Mouse (Mus musculus) testis, postnatal 14 days (tissue): ENCODE data around the gene Atf7ip2.
A peak's percentile ranks its signal among the peaks of the same experiment; 100 is the strongest.
"Not testable (repeated sequence)": the region's sequence is repeated elsewhere in the genome, so short reads cannot be mapped to it uniquely, and the experiment has no call there.

Experiments
- DNase-seq: peaks from one replicate; pipeline ENCODE4 v3.0.0; 2021; ENCODE audit warnings: low spot score

Atf7ip2 gene

DNA sequence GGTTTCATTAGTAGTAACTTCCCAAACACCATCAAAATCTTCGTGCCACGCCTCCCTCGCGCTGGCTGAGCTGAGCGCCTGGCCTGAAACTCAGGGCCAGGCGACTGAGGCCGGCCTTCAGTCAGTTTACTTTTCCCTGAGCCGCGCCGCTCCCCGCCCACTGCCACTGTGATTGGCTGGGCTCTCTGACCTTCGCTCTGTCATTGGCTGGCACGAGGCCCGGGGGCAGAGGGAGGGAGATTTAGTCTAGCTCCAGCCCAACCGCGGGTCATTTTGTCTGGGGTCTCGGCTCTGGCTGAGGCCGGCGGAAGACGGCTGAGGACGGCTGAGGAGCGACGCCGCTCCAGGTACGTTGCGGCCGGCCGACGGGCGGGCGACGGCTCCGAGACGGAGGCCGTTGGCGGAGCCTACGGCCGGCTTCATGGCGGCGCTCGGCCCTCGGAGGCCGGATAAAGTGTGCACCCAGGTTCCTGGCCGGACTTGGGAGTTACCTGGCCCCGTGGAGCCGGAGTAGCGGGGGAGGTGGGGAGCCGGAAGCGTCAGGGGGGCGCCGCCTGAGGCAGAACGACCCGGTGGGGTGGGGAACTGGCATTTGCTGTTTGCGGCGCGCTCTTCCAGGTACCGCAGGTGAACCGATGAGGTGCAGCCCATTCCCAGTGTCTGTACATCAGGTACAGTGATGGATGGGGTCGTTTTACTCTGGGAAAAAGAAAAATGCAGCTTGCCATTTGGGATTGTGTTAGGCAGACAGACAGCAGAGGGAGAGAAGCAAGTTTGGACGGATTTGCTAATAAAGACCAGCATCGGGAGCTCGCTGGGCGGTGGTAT, at the start of gene Atf7ip2:
Gene Atf7ip2 (plus strand): TSS at position 34 of the 828 bp plus-strand sequence.
- DNase-seq = peak; percentile 96

DNA sequence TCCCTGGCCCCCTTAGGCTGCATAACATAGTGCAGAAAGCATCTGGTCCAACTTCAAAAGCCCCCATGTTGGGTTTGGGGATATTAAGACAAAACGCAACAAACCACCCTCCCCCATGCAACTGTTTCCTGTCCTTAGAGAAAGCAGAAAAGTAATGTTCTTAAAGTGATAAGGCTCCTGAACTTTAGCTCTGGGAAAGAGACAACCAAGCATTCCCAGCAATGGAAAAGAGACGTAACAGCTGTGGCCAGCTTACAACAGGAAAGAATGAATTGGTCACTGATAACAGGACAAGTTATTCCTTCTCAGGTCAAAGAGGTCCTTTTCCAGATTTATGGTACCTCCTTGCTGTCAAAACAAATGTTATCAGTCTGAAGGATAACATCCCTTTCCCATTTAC, 49.3 kb upstream of the Atf7ip2 start:
- no peak for DNase-seq

DNA sequence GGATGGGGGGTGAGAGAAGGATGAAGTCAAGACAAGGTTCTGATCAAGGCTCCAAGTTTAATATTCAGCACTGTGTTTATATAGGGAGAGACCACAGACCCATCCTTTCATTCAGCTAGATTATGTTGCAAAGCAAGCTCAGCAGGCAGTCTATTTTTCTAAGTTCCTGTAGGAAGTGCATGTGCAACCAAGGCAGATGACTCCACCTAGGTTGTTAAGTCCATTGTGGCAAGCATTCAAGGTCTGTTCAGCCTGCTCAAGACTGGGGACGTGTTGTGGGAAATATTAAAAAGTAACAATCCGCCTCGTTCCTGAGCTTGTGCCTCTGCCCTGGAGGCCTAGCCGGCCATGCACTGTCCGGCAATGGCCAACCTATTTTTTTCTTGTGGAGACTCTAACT, 45.1 kb upstream of the Atf7ip2 start:
- no peak for DNase-seq

DNA sequence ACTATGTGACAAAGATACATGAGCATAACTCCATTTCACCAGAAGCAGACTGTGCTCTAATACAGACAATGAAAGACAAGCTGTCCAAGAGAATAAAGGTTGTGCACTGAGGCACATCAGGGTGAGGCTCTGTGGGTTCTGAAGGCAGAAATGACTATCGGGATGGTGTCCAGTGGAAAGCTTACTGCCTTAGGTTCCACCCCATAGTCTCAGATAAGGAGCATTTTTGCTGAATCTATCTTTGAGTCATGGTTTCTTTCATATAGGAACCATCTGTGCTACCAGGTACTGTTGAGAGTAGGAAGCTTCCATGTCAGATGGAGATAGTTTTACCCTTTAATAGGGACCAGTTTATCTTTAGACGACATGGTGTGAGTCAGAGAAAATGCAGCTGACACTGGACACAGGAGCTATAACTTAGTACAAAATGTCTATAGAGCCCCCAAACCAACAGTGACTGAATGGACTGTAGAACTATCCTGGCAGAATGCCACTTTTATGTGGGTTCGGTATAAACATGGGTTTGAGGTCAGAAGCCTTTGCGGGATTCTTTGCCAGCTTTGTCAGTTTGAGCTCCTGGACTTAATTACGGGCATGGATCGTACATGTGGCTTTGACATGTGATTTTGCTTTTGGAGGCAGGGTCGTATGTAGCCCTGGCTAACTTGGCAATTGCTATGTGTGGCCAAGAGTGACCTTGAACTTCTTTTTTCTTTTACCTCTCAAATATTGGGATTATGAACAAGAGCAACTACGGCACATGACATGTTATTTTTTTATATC, 23.2 kb upstream of the Atf7ip2 start:
- no peak for DNase-seq

DNA sequence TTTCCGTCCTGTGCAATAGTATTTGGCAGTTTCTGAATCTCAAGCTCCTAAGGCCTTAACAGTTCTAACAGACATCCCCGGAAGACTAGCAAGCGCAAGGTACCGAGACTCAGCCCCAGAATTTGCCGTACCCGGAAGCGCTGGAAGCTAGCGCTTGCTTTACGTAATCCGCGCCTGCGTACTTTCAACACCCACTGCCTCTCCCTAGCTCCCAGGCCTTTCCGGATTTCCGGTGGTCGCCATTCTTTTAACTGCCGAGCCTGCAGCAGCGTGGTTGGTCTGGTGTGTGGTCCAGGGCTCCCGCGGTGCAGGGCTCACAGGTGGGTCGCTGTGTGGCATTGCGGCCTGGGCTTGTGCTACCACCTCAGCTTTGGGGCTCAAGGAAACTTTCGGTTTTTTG, 22.5 kb upstream of the Atf7ip2 start, which contains the start of gene Rpl39l:
Gene Rpl39l (plus strand): TSS at position 222 of the 400 bp plus-strand sequence.
- peak; percentile 84 for DNase-seq

DNA sequence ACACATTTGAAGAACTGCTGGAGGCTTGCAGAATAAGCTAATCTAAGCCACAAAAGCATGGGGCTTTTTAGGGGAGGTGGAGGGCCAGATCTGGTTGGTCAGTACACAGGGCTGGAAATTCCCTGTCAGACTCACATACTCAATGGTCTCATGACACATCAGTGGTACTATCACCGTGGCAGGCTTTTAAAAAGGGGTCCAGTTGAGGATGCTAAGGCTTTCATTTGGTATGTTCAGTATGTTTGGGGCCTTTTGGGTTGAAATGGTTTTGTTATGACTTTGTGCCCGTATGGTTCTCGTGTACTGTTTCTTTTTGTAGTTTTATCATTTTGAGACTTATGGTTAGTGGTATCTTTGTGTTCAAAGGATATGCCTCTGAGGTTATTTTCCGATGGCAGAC, 21.2 kb upstream of the Atf7ip2 start:
- DNase-seq = no peak

DNA sequence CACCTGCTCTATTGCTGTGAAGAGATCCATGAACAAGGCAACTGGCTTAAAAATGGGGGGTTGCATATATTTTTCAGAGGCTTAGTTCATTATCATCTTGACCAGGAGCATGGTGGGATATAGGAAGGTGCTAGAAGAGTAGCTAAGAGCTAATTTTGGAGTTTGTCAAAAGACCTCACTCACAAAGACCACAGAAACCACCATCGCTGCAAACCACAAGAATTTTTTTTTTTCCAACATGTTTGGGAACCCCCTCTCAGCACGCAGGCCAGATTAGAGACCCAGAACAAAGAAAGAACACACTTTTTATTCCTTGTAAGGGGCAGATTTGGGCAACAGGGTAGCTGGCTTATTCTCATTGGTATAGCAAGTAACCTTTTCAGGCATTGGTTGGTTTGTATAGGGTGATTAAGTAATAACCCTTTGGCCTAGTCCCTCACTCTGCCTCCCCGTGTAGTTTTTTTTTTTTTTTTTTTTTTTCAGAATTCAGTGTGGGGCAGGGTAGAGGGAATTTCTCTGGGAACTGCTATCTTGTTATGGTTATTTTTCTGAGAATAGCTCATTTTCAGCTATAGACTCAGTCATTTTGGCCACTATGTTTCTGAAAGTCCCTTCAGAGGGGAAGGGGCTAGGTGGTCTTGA, 20.2 kb upstream of the Atf7ip2 start:
- DNase-seq = no peak

DNA sequence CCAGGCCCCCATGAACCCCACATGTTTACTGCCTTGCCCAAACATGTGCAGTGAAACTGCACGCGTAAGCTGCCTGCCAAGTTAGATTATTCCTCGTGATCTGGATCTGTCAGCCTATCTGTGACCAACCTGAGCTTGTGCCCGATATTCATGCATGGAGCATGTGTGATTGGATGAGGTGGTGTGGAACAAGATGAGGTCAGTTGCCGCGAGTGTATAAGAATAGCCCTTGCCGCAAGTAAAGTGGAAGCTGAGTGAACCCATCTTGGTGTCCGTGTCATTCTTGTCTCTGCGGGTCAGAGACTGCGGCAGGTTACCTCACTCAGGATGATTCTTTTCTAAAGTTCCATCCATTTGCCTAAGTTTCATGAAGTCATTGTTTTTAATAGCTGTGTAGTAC, 5.1 kb upstream of the Atf7ip2 start:
- DNase-seq = not testable (repeated sequence)

DNA sequence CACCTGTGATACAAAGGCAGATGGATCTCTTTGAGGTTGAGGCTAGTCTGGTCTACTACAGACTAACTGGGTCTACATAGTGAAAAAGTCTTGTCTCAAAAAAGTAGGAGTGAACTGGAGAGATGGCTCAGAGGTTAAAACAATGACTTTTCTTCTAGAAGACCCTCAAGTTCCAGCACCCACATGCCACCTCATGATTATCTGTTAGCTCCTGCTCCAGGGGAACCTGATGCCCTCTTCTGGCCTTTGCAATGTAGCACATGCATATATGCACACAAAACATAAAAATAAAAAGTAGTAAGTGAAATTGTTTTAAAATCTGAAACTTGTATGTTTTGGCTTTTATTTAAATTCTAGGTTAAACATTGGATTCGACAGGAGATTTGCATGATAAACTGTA, 16.3 kb downstream of the Atf7ip2 start:
- no peak for DNase-seq

DNA sequence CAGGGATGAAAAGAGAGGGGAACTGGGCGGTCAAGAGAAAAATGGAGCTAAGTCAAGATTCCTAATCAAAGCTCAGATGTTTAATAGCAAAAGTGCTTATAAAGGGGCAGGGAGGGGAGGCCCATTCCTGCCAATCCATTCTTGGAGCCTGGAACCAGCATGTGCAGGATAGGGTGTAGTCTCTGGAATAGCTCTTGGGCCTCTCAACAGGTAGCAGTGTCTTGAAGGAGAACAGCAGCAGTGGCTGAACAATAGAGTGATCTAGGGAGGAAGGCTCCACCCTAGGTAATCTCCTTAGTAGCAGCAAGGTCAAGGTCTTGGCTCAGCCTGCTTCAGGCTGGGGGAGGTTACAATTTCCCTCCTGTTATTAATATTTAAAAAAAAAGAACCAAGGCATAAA, 23.9 kb downstream of the Atf7ip2 start:
- DNase-seq = not testable (repeated sequence)

DNA sequence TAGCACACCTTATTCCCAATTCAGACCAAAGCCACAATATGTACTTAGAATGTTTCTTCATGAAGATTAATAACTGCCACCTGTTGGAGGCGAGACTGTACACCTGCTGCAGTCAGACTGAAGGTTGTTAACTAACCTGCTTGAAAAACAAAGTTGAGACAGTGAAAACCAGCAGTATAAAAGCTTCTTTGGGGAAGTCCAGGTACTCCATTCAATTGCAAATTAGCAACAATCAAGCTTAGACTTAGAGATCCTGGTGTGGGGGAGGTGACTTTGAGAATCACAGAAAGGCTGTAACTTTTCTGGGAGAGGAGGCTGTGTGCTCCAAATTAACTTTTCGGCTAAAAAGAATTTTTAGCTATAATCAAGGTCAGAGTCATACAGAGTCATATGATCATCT, 24.5 kb downstream of the Atf7ip2 start:
- not testable (repeated sequence) for DNase-seq

DNA sequence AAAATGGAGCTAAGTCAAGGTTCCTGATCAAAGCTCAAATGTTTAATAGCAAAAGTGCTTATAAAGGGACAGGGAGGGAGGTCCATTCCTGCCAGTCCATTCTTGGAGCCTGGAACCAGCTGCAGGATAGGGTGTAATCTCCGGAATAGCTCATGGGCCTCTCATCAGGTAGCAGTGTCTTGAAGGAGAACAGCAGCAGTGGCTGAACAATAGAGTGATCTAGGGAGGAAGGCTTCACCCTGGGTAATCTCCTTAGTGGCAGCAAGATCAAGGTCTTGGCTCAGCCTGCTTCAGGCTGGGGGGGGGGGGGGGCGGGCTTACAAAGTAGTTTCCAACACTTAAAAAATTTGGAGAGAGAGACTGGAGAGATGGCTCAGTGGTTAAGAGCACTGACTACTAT, 34.8 kb downstream of the Atf7ip2 start:
- no peak for DNase-seq

DNA sequence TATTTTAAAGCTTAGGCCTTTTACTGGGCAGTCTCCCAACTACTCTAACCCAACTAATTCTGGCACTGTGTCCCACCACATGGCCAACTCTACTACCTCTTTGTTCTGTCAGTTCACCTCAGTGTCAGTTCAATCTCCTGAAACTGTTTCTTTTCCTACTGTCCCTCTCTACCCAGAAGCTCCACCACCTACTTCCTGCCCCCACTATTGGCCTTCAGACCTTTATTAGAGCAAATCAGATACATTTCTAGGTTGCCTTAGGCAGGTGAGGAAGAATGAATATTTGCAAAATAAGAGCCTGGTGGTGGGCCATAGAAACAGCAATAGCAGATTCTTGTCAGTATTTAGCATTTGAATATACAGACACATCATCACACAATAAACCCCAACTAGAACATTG, 44.1 kb downstream of the Atf7ip2 start:
- DNase-seq = no peak

DNA sequence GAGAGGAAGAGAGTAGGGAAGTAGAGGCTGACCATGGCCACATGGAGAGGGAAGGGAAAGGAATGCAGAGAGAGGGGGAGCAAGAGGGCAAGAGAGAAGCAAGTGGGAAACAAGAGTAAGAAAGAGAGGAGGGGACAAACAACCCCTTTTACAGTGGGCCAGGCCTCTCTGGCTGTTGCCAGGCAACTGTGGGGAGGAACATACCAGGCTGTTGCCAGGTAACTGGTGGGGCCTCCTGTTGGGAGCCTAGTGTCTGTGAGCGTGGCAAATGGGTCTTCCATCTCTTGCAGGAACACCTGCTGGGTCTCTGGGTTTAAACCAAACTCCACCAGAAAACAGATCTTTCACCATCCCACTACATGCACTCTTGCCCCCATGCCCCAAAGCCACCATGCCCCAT, 61.5 kb downstream of the Atf7ip2 start:
- no peak for DNase-seq

DNA sequence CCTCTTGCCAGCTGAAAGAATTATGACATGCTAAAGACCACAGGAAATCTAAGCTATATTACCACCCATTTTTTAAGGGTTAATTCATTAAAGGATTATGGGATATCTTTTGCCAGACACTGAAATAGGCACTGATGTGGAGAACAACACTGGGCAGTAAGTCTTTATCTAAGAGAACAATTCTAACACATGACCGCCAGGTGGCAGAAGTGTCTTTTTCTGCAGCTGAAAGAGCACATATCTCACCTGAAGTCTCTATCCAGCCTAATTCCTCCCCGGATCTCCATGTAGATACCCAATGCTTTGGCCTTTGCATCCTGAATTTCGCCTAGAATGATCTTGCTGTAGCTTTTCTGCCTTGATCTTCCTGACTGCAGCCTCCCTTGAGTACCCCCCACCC, 79.7 kb downstream of the Atf7ip2 start:
- no peak for DNase-seq

DNA sequence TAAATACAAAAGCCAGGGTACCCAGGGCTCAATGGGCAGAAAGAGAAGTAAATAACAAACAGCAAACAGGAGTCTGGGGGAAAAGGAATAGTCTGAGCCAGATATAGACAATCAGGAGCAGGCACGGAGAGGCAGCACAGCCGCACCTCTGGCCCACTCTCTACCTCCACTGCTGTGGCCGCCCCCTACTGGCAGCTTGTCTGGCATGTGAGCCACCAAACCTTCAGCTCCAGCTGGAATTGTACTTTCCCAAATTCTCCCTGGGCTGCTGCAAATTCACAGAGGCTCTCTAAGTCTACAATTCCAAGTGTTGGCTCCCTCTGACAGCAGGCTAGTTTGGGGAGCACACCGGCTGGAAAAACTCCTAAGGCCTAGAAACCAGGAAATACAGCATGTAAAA, 82.0 kb downstream of the Atf7ip2 start:
- DNase-seq = no peak

DNA sequence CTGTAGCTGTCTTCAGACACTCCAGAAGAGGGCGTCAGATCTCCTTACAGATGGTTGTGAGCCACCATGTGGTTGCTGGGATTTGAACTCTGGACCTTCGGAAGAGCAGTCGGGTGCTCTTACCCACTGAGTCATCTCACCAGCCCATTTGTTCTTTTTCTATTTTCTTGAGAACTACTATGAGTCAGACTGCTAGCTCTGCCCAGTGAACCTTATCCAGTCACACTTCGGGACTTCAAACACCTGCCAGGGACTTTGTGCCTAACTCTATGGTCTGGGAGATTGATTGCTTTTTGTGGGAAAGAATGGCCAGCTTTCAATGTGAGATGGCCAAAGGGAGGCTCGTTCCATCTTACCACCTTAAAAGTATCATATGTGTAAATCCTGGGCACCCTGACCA, 84.3 kb downstream of the Atf7ip2 start:
- not testable (repeated sequence) for DNase-seq

DNA sequence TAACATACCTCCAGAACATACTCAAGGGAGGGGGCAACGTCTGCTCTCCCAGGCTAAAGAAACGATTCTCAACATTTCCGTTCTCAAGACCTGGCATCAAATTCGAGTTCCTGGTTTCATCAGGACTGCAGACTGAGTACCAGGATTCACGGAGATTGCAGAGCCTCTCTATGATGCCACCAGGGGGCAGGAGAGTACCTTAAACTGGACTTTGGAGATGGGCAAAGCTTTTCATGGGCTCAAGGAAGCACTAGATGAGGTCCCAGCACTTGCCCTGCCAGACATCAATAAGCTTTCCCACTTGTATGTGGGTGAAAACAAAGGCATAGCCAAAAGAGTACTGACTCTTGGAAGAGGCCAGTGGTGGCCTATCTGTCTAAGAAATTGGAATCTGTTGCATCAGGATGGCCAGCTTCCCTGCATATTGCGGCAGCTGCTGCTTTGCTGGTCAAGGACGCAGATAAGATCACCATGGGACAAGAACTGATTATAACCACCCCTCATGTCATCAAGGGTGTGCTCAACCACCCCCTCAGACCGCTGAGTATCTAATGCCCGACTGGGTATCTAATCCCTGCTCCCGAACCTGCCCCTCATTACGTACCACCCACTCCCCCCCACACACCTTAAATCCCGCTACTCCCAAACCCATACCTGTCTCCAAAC, 87.9 kb downstream of the Atf7ip2 start:
- DNase-seq = peak; percentile 56

DNA sequence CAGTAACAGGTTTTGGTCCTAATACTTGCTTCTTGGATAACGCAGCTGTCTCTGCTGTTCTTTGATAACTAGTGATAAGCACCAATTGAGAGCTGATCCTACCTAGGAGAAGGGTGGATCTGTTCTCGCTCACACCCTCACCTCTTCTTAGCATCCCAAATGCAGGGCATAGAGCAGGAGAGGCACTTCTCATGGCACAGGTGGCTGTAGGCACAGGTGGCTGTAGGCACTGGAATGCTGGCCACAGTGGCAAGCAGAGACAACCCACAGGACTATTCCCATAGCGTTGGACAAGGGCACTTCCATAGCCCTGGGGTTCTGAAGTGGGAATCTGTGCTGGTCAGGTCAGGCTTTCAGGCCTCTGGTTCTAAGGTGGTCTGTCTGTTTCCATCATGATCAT, 89.4 kb downstream of the Atf7ip2 start:
- DNase-seq = no peak

DNA sequence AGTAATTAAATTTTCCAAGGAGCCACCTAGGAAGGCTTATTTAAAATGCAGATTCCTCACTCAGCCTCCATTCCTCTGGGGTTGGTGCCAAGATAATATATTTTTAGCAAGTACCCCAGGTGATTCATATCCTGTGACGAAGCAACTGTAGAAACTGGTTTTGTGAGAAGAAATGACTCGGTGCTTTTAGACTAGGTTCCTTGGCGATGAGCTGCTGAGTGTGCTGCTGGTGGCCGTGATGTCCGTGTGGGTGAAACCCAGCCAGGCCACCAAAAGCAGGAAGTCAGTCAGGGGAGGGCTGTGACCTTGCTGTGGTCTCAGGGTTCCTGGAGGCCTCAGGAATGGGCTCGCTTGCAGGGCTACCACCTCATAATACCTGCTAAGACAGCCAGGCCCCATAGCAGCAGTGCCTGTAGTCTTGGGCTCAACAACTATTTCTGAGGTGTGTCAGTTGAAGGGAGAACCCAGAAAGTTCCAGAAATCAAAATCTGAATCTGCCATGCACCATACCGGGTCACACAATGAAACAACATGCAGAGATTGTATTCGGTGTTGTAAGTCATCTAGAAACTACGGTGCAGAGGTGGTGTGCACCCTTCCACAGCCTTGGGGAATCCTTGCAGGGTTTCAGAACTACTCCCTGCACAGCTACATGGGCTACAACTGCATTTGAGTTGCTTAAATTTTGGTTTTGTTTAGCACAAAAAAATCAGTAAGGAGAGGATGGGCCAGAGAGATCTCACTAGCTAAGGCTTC, 94.2 kb downstream of the Atf7ip2 start:
- DNase-seq = no peak

DNA sequence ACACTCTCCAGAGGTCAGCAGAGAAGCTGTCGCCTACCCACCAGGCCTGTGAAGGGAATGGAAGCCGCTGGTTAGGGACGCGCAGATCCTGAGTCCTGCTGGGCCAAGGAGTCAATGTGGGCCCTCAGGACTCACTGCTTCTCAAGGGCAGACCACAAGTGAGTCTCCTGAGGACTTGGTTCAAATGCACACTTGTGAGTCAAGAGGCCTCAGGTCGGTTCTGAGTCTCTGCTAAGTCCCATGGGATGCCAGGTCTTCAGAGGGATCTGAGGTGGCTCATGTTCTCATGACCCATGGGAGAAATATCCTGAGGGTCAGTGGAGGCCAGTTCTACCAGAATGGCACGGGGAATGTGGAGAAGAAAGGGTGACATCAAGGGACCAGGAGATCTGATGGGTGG, 95.6 kb downstream of the Atf7ip2 start:
- no peak for DNase-seq
